Mouse (Mus musculus): Measurements from ENCODE around the gene 4933402N03Rik.

4933402N03Rik gene

GRCm38 (mm10) chr7:131146214-131146613, at the start of gene 4933402N03Rik:
Gene 4933402N03Rik, minus strand, starts transcription at chr7:131146314.
- DNase-seq (ENCODE audit: low read depth), result no peak

- no peak for DNase-seq (ENCODE audit: low read depth)
Observed at GRCm38 (mm10) chr7:131187996-131188395, 41.9 kb upstream of the 4933402N03Rik start.

GRCm38 (mm10) chr7:131187047-131187446, 40.9 kb upstream of the 4933402N03Rik start:
- DNase-seq (ENCODE audit: low read depth), result no peak

GRCm38 (mm10) chr7:131184339-131184738, 38.2 kb upstream of the 4933402N03Rik start:
- no peak for DNase-seq (ENCODE audit: low read depth)

GRCm38 (mm10) chr7:131182685-131183084, 36.6 kb upstream of the 4933402N03Rik start:
- peak; percentile 13 for DNase-seq (ENCODE audit: low read depth)

- no peak for DNase-seq (ENCODE audit: low read depth)
Observed at GRCm38 (mm10) chr7:131174121-131174520, 28.0 kb upstream of the 4933402N03Rik start, which contains the start of gene 5430419D17Rik. Gene 5430419D17Rik, plus strand, starts transcription at chr7:131174402.

GRCm38 (mm10) chr7:131169099-131169498, 23.0 kb upstream of the 4933402N03Rik start:
- DNase-seq (ENCODE audit: low read depth), result no peak

GRCm38 (mm10) chr7:131167771-131168170, 21.7 kb upstream of the 4933402N03Rik start:
- no peak for DNase-seq (ENCODE audit: low read depth)

- DNase-seq (ENCODE audit: low read depth), result no peak
Observed at GRCm38 (mm10) chr7:131162251-131162650, 16.1 kb upstream of the 4933402N03Rik start.

- DNase-seq (ENCODE audit: low read depth), result no peak
Observed at GRCm38 (mm10) chr7:131153044-131153443, 6.9 kb upstream of the 4933402N03Rik start.

GRCm38 (mm10) chr7:131150179-131150578, 4.1 kb upstream of the 4933402N03Rik start:
- no peak for DNase-seq (ENCODE audit: low read depth)

GRCm38 (mm10) chr7:131133181-131133580, 12.9 kb downstream of the 4933402N03Rik start:
- DNase-seq (ENCODE audit: low read depth), result no peak

GRCm38 (mm10) chr7:131130021-131130420, 16.1 kb downstream of the 4933402N03Rik start:
- DNase-seq (ENCODE audit: low read depth), result no peak

GRCm38 (mm10) chr7:131122210-131122807, 23.8 kb downstream of the 4933402N03Rik start:
- DNase-seq (ENCODE audit: low read depth), result no peak

GRCm38 (mm10) chr7:131114434-131114833, 31.7 kb downstream of the 4933402N03Rik start:
- DNase-seq (ENCODE audit: low read depth), result no peak

GRCm38 (mm10) chr7:131113676-131114075, 32.4 kb downstream of the 4933402N03Rik start:
- DNase-seq (ENCODE audit: low read depth), result no peak

GRCm38 (mm10) chr7:131112486-131112885, 33.6 kb downstream of the 4933402N03Rik start:
- DNase-seq (ENCODE audit: low read depth), result peak; percentile 44
